Mouse (Mus musculus): ENCODE data around the gene Abtb1. TPM values are rescaled to one million over a fixed set of nuclear protein-coding genes. Genes with fewer than 3 reads are reported as not detected.

Abtb1 gene
- polyA plus RNA-seq, 1 experiment from 2014 or later = 32.3 TPM

GRCm38 (mm10) chr6:88850034-88850433 lies 8.2 kb upstream of the Abtb1 start:
- Histone ChIP-seq H3K36me3 (ENCODE audit: poor library complexity, severe bottlenecking) (peaks cover 94% of the 10 kb centered on the region), H3K4me3 (no peak overlapping the region), H3K27me3 (no peaks in the 10 kb centered on the region), H3K9ac (no peak overlapping the region), H3K4me1 (no peaks in the 10 kb centered on the region), H3K9me3 (replicated peaks) (no peaks in the 10 kb centered on the region), H3K4me2 (no peak overlapping the region), H3K27ac (no peak overlapping the region)
- WGBS = 89% methylated on average over 7 of the region's 7 CpGs
- ATAC-seq = no peak

DNA sequence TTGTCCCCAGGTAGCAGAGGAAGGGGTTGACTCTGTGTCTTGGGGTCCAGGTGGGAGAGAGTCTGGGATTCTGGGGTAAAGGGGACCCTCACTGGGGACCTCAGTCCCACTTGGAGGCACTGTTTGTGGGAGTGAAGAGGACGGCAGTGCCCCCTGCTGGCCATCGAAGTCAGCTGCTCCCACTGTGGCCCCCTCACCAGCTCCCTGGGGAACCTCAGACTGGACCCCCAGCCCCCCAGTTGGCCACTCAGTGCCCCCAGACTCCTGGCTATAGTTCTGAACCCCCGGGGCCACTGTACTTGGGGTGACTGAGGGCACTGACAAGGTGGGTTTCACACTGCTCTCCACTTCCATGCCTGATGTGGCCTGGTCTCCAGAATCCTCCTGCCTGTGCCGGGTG lies 7.5 kb upstream of the Abtb1 start:
- H3K4me2 ChIP-seq = no peak overlapping the region
- H3K4me1 ChIP-seq = no peaks in the 10 kb centered on the region
- no peaks in the 10 kb centered on the region for H3K27me3 ChIP-seq
- H3K4me3 ChIP-seq = no peak overlapping the region
- no peak overlapping the region for H3K9ac ChIP-seq
- no peak overlapping the region for H3K27ac ChIP-seq
- H3K36me3 ChIP-seq (ENCODE audit: poor library complexity, severe bottlenecking) = peaks cover 93% of the 10 kb centered on the region
- 52% methylated on average over 4 of the region's 4 CpGs for WGBS
- ATAC-seq = no peak
- H3K9me3 ChIP-seq (replicated peaks) = no peaks in the 10 kb centered on the region

DNA sequence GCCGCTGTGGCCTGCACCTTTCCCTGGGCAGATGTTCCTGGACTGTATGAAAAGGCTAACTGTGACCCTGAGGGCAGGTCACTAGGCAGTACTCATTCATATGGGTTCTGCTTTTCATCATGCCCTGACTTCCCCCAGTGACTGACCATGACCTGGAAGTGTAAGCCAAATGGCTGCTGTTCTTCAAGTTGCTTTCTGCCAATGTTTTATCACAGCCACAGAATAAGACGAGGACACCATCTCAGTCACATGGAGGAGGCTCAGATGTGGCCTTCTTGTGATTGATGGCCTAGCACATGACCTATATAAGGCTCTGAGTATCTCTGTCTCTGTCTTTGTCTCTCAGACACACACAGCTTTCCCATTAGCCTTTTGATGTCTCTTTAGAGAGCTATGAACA lies 5.8 kb upstream of the Abtb1 start:
- no peak overlapping the region for H3K4me2 ChIP-seq
- H3K27ac ChIP-seq = no peak overlapping the region
- H3K4me1 ChIP-seq = peaks cover 9% of the 10 kb centered on the region
- no peak for ATAC-seq
- no peak overlapping the region for H3K9ac ChIP-seq
- no peak overlapping the region for H3K4me3 ChIP-seq
- H3K36me3 ChIP-seq (ENCODE audit: poor library complexity, severe bottlenecking) = peaks cover 90% of the 10 kb centered on the region
- no peaks in the 10 kb centered on the region for H3K9me3 ChIP-seq (replicated peaks)
- no peaks in the 10 kb centered on the region for H3K27me3 ChIP-seq
- WGBS = 91% methylated on average over 2 of the region's 2 CpGs

- Histone ChIP-seq H3K27ac (no peak overlapping the region), H3K4me2 (no peak overlapping the region), H3K27me3 (no peaks in the 10 kb centered on the region), H3K4me1 (peaks cover 23% of the 10 kb centered on the region), H3K4me3 (no peak overlapping the region), H3K36me3 (ENCODE audit: poor library complexity, severe bottlenecking) (peaks cover 69% of the 10 kb centered on the region), H3K9me3 (replicated peaks) (no peaks in the 10 kb centered on the region), H3K9ac (no peak overlapping the region)
- WGBS = 87% methylated on average over 7 of the region's 7 CpGs
- ATAC-seq = no peak
Observed at GRCm38 (mm10) chr6:88844901-88845565, 3.2 kb upstream of the Abtb1 start.

GRCm38 (mm10) chr6:88843781-88844725 lies 2.3 kb upstream of the Abtb1 start:
- ATAC-seq = no peak
- H3K36me3 ChIP-seq (ENCODE audit: poor library complexity, severe bottlenecking) = peaks cover 65% of the 10 kb centered on the region
- H3K4me2 ChIP-seq = no peak overlapping the region
- no peak overlapping the region for H3K9ac ChIP-seq
- no peak overlapping the region for H3K27ac ChIP-seq
- no peaks in the 10 kb centered on the region for H3K9me3 ChIP-seq (replicated peaks)
- H3K4me3 ChIP-seq = no peak overlapping the region
- 84% methylated on average over 9 of the region's 9 CpGs for WGBS
- peaks cover 27% of the 10 kb centered on the region for H3K4me1 ChIP-seq
- H3K27me3 ChIP-seq = no peaks in the 10 kb centered on the region

- peaks cover 27% of the 10 kb centered on the region for H3K4me1 ChIP-seq
- 73% methylated on average over 7 of the region's 7 CpGs for WGBS
- H3K27me3 ChIP-seq = no peaks in the 10 kb centered on the region
- peaks cover 65% of the 10 kb centered on the region for H3K36me3 ChIP-seq (ENCODE audit: poor library complexity, severe bottlenecking)
- H3K27ac ChIP-seq = peak overlapping the region; percentile 80
- peak overlapping the region; percentile 70; the same call in 1 of the 2 replicates for H3K4me3 ChIP-seq
- peak overlapping the region; percentile 89 for H3K4me2 ChIP-seq
- no peak for ATAC-seq
- H3K9ac ChIP-seq = peak overlapping the region; percentile 75
- no peaks in the 10 kb centered on the region for H3K9me3 ChIP-seq (replicated peaks)
Observed at GRCm38 (mm10) chr6:88843241-88843640, 1.5 kb upstream of the Abtb1 start.

GRCm38 (mm10) chr6:88842731-88843151 lies 957 bp upstream of the Abtb1 start:
- peak; percentile 1 for ATAC-seq
- Histone ChIP-seq H3K27me3 (no peaks in the 10 kb centered on the region), H3K27ac (peak overlapping the region; percentile 80), H3K9ac (peak overlapping the region; percentile 75), H3K4me3 (peak overlapping the region; percentile 70), H3K4me1 (peaks cover 27% of the 10 kb centered on the region), H3K36me3 (ENCODE audit: poor library complexity, severe bottlenecking) (peaks cover 65% of the 10 kb centered on the region), H3K4me2 (peak overlapping the region; percentile 89), H3K9me3 (replicated peaks) (no peaks in the 10 kb centered on the region)
- WGBS = under 1% methylated on average over 32 of the region's 32 CpGs

- no peak for ATAC-seq
- Histone ChIP-seq H3K9ac (peak overlapping the region; percentile 79), H3K4me2 (peak overlapping the region; percentile 89), H3K27me3 (no peaks in the 10 kb centered on the region), H3K36me3 (ENCODE audit: poor library complexity, severe bottlenecking) (peaks cover 65% of the 10 kb centered on the region), H3K4me3 (peak overlapping the region; percentile 70), H3K9me3 (replicated peaks) (no peaks in the 10 kb centered on the region), H3K4me1 (peaks cover 27% of the 10 kb centered on the region), H3K27ac (peak overlapping the region; percentile 80)
- WGBS = 0% methylated on average over 22 of the region's 22 CpGs
Observed at GRCm38 (mm10) chr6:88841514-88841780, 337 bp downstream of the Abtb1 start.

DNA sequence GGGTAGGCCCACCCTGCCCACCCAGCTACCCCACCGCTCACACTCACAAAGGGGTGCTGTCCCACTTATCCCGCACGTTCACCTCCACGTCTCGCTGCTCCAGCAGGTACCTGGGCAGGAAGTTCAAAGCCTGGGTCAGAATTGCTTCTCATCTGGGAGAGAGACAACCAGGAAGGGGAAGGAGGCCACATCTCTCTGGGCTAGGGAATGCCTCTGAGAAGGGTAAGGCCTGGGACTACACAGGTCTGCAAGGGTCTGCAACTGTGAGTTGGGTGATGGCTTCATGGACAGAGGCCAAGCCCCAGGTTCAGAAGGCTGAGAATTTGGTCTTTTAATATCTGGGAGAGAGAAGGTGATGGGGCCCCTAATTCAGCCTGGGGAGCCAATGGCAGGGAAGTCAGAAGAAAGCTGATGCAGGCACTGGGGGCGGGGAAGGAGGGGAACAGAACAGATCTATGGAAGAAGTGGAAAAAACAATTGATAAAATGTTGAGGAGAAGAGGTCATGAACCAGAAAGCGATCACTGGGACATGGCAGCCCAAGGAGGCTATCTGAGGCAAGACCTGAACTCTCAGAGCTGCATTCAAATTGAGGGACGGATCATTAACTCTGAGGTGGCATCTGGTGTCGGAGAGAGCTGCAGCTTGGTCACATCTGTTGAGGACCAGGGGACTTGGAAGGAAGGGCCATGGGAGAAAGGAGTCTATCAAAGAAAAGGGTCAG lies 832 bp downstream of the Abtb1 start:
- Histone ChIP-seq H3K9me3 (replicated peaks) (no peaks in the 10 kb centered on the region), H3K36me3 (ENCODE audit: poor library complexity, severe bottlenecking) (peaks cover 65% of the 10 kb centered on the region), H3K4me2 (peak overlapping the region; percentile 89), H3K9ac (peak overlapping the region; percentile 79), H3K27ac (peak overlapping the region; percentile 80), H3K4me1 (peaks cover 27% of the 10 kb centered on the region), H3K4me3 (peak overlapping the region; percentile 70), H3K27me3 (no peaks in the 10 kb centered on the region)
- no peak for ATAC-seq
- 53% methylated on average over 9 of the region's 9 CpGs for WGBS

DNA sequence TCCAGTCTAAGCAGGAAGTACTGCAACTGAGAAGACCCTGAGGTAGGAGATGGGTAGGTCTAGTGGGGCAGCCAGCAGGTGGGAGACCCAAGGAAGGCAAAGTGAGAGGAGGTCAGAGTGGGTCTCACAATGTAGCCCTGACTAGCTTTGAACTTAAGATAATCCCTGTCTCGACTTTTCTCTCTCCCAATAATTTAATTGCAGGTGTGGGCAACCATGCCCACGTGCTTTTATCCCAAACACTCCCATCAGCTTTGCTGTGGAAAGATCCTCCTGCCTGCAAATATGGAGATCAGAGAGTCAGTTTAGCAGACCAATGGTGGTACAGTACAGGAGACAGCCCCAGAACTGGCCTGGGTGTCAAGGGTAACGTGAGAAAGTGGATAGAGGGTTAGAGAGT lies 1.6 kb downstream of the Abtb1 start:
- peak overlapping the region; percentile 89 for H3K4me2 ChIP-seq
- H3K36me3 ChIP-seq (ENCODE audit: poor library complexity, severe bottlenecking) = peaks cover 65% of the 10 kb centered on the region
- H3K4me1 ChIP-seq = peaks cover 27% of the 10 kb centered on the region
- no peak for ATAC-seq
- 77% methylated on average over 3 of the region's 3 CpGs for WGBS
- H3K9me3 ChIP-seq (replicated peaks) = no peaks in the 10 kb centered on the region
- no peak overlapping the region for H3K4me3 ChIP-seq
- no peaks in the 10 kb centered on the region for H3K27me3 ChIP-seq
- no peak overlapping the region for H3K9ac ChIP-seq
- no peak overlapping the region for H3K27ac ChIP-seq

DNA sequence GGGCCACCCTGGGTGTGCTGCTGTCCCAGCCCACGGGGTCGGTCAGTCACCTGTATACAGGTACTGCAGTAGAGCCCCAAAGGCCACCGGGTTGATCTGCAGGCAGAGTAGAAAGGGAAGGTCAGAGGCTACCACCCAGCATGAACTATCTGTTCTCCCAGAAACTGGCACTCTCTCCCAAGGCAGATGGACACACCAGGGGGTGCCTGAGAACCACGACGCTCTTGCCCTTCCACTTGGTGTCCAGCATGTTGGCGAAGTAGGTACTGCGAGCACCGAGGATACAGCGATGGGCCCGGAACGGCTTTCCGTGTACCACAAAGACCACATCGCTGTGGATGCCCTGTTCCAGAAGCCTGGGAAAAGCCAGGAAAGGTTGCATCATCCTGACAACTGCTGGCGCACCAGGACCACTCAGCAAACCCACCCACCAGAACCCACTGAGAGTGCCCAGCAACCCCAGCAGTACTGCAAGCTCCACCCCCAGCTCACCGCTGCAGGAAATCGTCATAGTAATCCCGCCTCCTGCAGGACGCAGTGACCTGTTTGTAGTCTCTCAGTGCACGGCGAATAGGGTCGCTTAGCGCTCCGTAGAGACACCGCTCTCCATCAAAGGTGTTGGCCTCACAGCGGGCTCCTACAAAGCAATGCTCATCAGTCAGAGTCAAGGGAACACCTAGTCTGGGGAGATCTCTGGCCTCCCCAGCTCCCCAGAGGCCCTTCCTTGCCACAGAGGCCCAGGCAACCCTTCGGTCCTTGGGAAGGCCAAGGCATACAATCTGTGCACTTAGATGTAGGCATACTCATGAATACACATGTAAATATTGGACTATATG lies 2.4 kb downstream of the Abtb1 start:
- Histone ChIP-seq H3K4me1 (peaks cover 27% of the 10 kb centered on the region), H3K27me3 (no peaks in the 10 kb centered on the region), H3K4me2 (no peak overlapping the region), H3K36me3 (ENCODE audit: poor library complexity, severe bottlenecking) (peaks cover 58% of the 10 kb centered on the region), H3K9ac (no peak overlapping the region), H3K9me3 (replicated peaks) (no peaks in the 10 kb centered on the region), H3K4me3 (no peak overlapping the region), H3K27ac (no peak overlapping the region)
- 82% methylated on average over 26 of the region's 26 CpGs for WGBS
- no peak for ATAC-seq
